Mouse (Mus musculus): ENCODE results near the gene Rnh1. TPM values are rescaled to one million over a fixed set of nuclear protein-coding genes. Genes with fewer than 3 reads are reported as not detected.
A peak's percentile ranks its signal among the peaks of the same experiment; 100 is the strongest.

Rnh1 gene
- polyA plus RNA-seq, 1 experiment from 2014 or later: 93.2 TPM

GRCm38 (mm10) chr7:141122689-141123516 is 49.8 kb downstream of the Rnh1 start:
- H3K4me3 ChIP-seq (ENCODE audit: inconsistent target): peak overlapping the region; percentile 59
- under 1% methylated on average over 27 of the region's 29 CpGs for WGBS (ENCODE audit: missing documents)
- H3K27ac ChIP-seq: peak overlapping the region; percentile 54
- H3K36me3 ChIP-seq (ENCODE audit: inconsistent target): no peaks in the 10 kb centered on the region
- no peaks in the 10 kb centered on the region for H3K79me2 ChIP-seq (ENCODE audit: inconsistent target)

- Histone ChIP-seq H3K36me3 (ENCODE audit: inconsistent target) (no peaks in the 10 kb centered on the region), H3K4me3 (ENCODE audit: inconsistent target) (peak within 1 kb of the TSS; percentile 59), H3K79me2 (ENCODE audit: inconsistent target) (no peaks in the 10 kb centered on the region), H3K27ac (peak within 1 kb of the TSS; percentile 54)
- WGBS (ENCODE audit: missing documents): 34% methylated on average over 14 of the region's 14 CpGs
Measured at GRCm38 (mm10) chr7:141122245-141122644, 50.4 kb downstream of the Rnh1 start, which contains the start of gene Ptdss2. TSS of gene Ptdss2 (plus strand) at chr7:141122382.

- 85% methylated on average over 5 of the region's 5 CpGs for WGBS (ENCODE audit: missing documents)
- H3K79me2 ChIP-seq (ENCODE audit: inconsistent target): no peaks in the 10 kb centered on the region
- H3K4me3 ChIP-seq (ENCODE audit: inconsistent target): no peak overlapping the region
- no peaks in the 10 kb centered on the region for H3K36me3 ChIP-seq (ENCODE audit: inconsistent target)
- H3K27ac ChIP-seq: no peak overlapping the region
Measured at GRCm38 (mm10) chr7:141121051-141121531, 51.6 kb downstream of the Rnh1 start.

GRCm38 (mm10) chr7:141120605-141121004 is 52.1 kb downstream of the Rnh1 start:
- 81% methylated on average over 3 of the region's 3 CpGs for WGBS (ENCODE audit: missing documents)
- Histone ChIP-seq H3K36me3 (ENCODE audit: inconsistent target) (no peaks in the 10 kb centered on the region), H3K4me3 (ENCODE audit: inconsistent target) (no peak overlapping the region), H3K79me2 (ENCODE audit: inconsistent target) (no peaks in the 10 kb centered on the region), H3K27ac (no peak overlapping the region)

GRCm38 (mm10) chr7:141119487-141119886 is 53.2 kb downstream of the Rnh1 start:
- no peak overlapping the region for H3K27ac ChIP-seq
- no peaks in the 10 kb centered on the region for H3K79me2 ChIP-seq (ENCODE audit: inconsistent target)
- no peaks in the 10 kb centered on the region for H3K36me3 ChIP-seq (ENCODE audit: inconsistent target)
- no peak overlapping the region for H3K4me3 ChIP-seq (ENCODE audit: inconsistent target)
- 97% methylated on average over 3 of the region's 3 CpGs for WGBS (ENCODE audit: missing documents)

- Histone ChIP-seq H3K79me2 (ENCODE audit: inconsistent target) (no peaks in the 10 kb centered on the region), H3K27ac (no peak within 1 kb of the TSS), H3K4me3 (ENCODE audit: inconsistent target) (no peak within 1 kb of the TSS), H3K36me3 (ENCODE audit: inconsistent target) (no peaks in the 10 kb centered on the region)
- WGBS (ENCODE audit: missing documents): 84% methylated on average over 8 of the region's 9 CpGs
Measured at GRCm38 (mm10) chr7:141117636-141118035, 55.0 kb downstream of the Rnh1 start, which contains the start of gene Ano9. TSS of gene Ano9 (minus strand) at chr7:141117806.

- WGBS (ENCODE audit: missing documents): 96% methylated on average over 9 of the region's 9 CpGs
- Histone ChIP-seq H3K27ac (no peak overlapping the region), H3K79me2 (ENCODE audit: inconsistent target) (no peaks in the 10 kb centered on the region)
Measured at GRCm38 (mm10) chr7:141115874-141116273, 56.8 kb downstream of the Rnh1 start.

More at GRCm38 (mm10) chr7:141115874-141116273, 56.8 kb downstream of the Rnh1 start:
- Histone ChIP-seq H3K4me3 (ENCODE audit: inconsistent target) (no peak overlapping the region), H3K36me3 (ENCODE audit: inconsistent target) (no peaks in the 10 kb centered on the region)

Other genes with a start within 250 kb of the Rnh1 start
- 6.3 to 9.2 TPM (median 7.2 TPM) in 3 replicates for gene Pgghg, start 231.5 kb downstream of the Rnh1 start, polyA plus RNA-seq (2018)
- gene Ifitm5, start 222.6 kb downstream of the Rnh1 start, polyA plus RNA-seq (2018): 0.30 to 1.0 TPM in 2 of 3 replicates, not detected in the other
- 0.87 TPM in 1 of 3 replicates, not detected in the others for gene Gm45717, start 216.9 kb downstream of the Rnh1 start, polyA plus RNA-seq (2018)
- 471 to 1,093 TPM (median 749 TPM) in 3 replicates for gene Ifitm2, start 216.9 kb downstream of the Rnh1 start, polyA plus RNA-seq (2018)
- gene Ifitm1, start 205.6 kb downstream of the Rnh1 start, polyA plus RNA-seq (2018): 4.7 to 18.2 TPM (median 4.8 TPM) in 3 replicates
- gene Ifitm3, start 162.1 kb downstream of the Rnh1 start, polyA plus RNA-seq (2018): 596 to 2,531 TPM (median 1,114 TPM) in 3 replicates
- 4.1 to 21.4 TPM (median 7.4 TPM) in 3 replicates for gene Ifitm6, start 154.9 kb downstream of the Rnh1 start, polyA plus RNA-seq (2018)
- not detected in 3 replicates for gene Gm17387, start 143.7 kb downstream of the Rnh1 start, polyA plus RNA-seq (2018)
- not detected in 3 replicates for gene B4galnt4, start 111.8 kb downstream of the Rnh1 start, polyA plus RNA-seq (2018)
- not detected in 3 replicates for gene Pkp3, start 94.6 kb downstream of the Rnh1 start, polyA plus RNA-seq (2018)
- gene Sigirr, start 72.3 kb downstream of the Rnh1 start, polyA plus RNA-seq (2018): 0.50 to 2.0 TPM (median 0.58 TPM) in 3 replicates
- gene Ano9, start 55.1 kb downstream of the Rnh1 start, polyA plus RNA-seq (2018): not detected in 3 replicates
- gene Ptdss2, start 50.5 kb downstream of the Rnh1 start, polyA plus RNA-seq (2018): 12.0 to 19.0 TPM (median 15.6 TPM) in 3 replicates
- gene Hras, start 21.1 kb upstream of the Rnh1 start, polyA plus RNA-seq (2018): 31.1 to 73.7 TPM (median 35.0 TPM) in 3 replicates
- gene Lrrc56, start 21.3 kb upstream of the Rnh1 start, polyA plus RNA-seq (2018): 1.2 to 3.9 TPM (median 2.3 TPM) in 3 replicates
- not detected in 3 replicates for gene Lmntd2, start 41.2 kb upstream of the Rnh1 start, polyA plus RNA-seq (2018)
- gene Rassf7, start 43.0 kb upstream of the Rnh1 start, polyA plus RNA-seq (2018): 0.60 to 3.0 TPM (median 2.4 TPM) in 3 replicates
- gene Phrf1, start 55.9 kb upstream of the Rnh1 start, polyA plus RNA-seq (2018): 36.7 to 44.4 TPM (median 42.6 TPM) in 3 replicates
- 119 to 344 TPM (median 190 TPM) in 3 replicates for gene Irf7, start 93.6 kb upstream of the Rnh1 start, polyA plus RNA-seq (2018)
- gene Cdhr5, start 103.9 kb upstream of the Rnh1 start, polyA plus RNA-seq (2018): not detected in 3 replicates
- gene Sct, start 106.3 kb upstream of the Rnh1 start, polyA plus RNA-seq (2018): not detected in 3 replicates
- 0.09 TPM in 1 of 3 replicates, not detected in the others for gene Drd4, start 119.1 kb upstream of the Rnh1 start, polyA plus RNA-seq (2018)
- 14.6 to 16.7 TPM (median 16.5 TPM) in 3 replicates for gene Deaf1, start 154.8 kb upstream of the Rnh1 start, polyA plus RNA-seq (2018)
- 10.2 to 25.3 TPM (median 18.7 TPM) in 3 replicates for gene Tmem80, start 154.9 kb upstream of the Rnh1 start, polyA plus RNA-seq (2018)
- not detected in 3 replicates for gene Eps8l2, start 166.0 kb upstream of the Rnh1 start, polyA plus RNA-seq (2018)
- 238 to 467 TPM (median 415 TPM) in 3 replicates for gene Taldo1, start 219.3 kb upstream of the Rnh1 start, polyA plus RNA-seq (2018)
- 8.0 to 25.6 TPM (median 17.6 TPM) in 3 replicates for gene Gatd1, start 241.3 kb upstream of the Rnh1 start, polyA plus RNA-seq (2018)